Mouse (Mus musculus) left cerebral cortex, postnatal 25 days (tissue): ENCODE results near the gene Amt. TPM values are rescaled to one million over a fixed set of nuclear protein-coding genes. Genes with fewer than 3 reads are reported as not detected.

Source experiments
- total RNA-seq, 2 experiments: library from RNA; stranded (reverse); gene quantifications; 2 replicates each; pipeline ENCODE4 v1.2.3; 2021

The Amt gene
- total RNA-seq, 2 experiments from 2014 or later, result 31.1 to 35.0 TPM

Other genes starting within 250 kb of the Amt start
- gene Gmppb, start 247.6 kb upstream of the Amt start, total RNA-seq, result 10 to 100 TPM; 16.7 to 17.5 TPM
- gene Amigo3, start 243.7 kb upstream of the Amt start, total RNA-seq, result 1 to 10 TPM; 1.7 to 2.2 TPM
- not detected for gene Mst1, start 216.4 kb upstream of the Amt start, total RNA-seq
- gene Rnf123, start 213.5 kb upstream of the Amt start, total RNA-seq, result 10 to 100 TPM; 81.9 to 88.7 TPM
- 10 to 100 TPM; 29.8 to 36.9 TPM for gene Apeh, start 202.2 kb upstream of the Amt start, total RNA-seq
- 100 to 1,000 TPM; 261 to 275 TPM for gene Bsn, start 106.5 kb upstream of the Amt start, total RNA-seq
- gene Dag1, start 32.9 kb upstream of the Amt start, total RNA-seq, result 10 to 100 TPM; 94.7 to 97.9 TPM
- 100 to 1,000 TPM; 113 to 121 TPM for gene Nicn1, start 6.4 kb upstream of the Amt start, total RNA-seq
- gene Rhoa, start 9.3 kb downstream of the Amt start, total RNA-seq, result 100 to 1,000 TPM; 165 to 175 TPM
- 10 to 100 TPM; 33.2 to 34.6 TPM for gene Tcta, start 9.3 kb downstream of the Amt start, total RNA-seq
- 100 to 1,000 TPM; 104 to 106 TPM for gene Gpx1, start 42.0 kb downstream of the Amt start, total RNA-seq
- 100 to 1,000 TPM; 117 TPM for gene Usp4, start 51.0 kb downstream of the Amt start, total RNA-seq
- 1 to 10 TPM; 2.4 to 3.0 TPM for gene 1700102P08Rik, start 96.0 kb downstream of the Amt start, total RNA-seq
- under 1 TPM; 0.32 TPM for gene Ccdc36, start 131.6 kb downstream of the Amt start, total RNA-seq
- not detected for gene BC048562, start 139.6 kb downstream of the Amt start, total RNA-seq
- 10 to 100 TPM; 40.3 to 42.2 TPM for gene Ccdc71, start 163.7 kb downstream of the Amt start, total RNA-seq
- gene Klhdc8b, start 164.7 kb downstream of the Amt start, total RNA-seq, result 10 to 100 TPM; 30.3 to 36.7 TPM
- 10 to 100 TPM; 30.6 to 31.9 TPM for gene Lamb2, start 182.9 kb downstream of the Amt start, total RNA-seq
- gene Usp19, start 193.7 kb downstream of the Amt start, total RNA-seq, result 100 to 1,000 TPM; 143 to 147 TPM
- 10 to 100 TPM; 75.3 to 84.4 TPM for gene Qars, start 210.9 kb downstream of the Amt start, total RNA-seq
- 100 to 1,000 TPM; 136 to 141 TPM for gene Qrich1, start 220.0 kb downstream of the Amt start, total RNA-seq